Comparison of ENCODE assay signal across 14 mouse cellular contexts in genomic region chr9:21754516-21755321, GRCm38 (mm10). TPM values are rescaled to one million over a fixed set of nuclear protein-coding genes. Genes with fewer than 3 reads are reported as not detected.
A peak's percentile ranks its signal among the peaks of the same experiment; 100 is the strongest.
DNase-seq lines count a peak whose midpoint lies in the region; ATAC-seq and TF ChIP-seq lines count a peak whose summit lies in the region.
"Had no signal": no experiment of that assay in that cellular context is flagged by ENCODE, and none has a peak within 500 bp of the region (broad histone marks: within the 10 kb centered on the region; RNA-seq: fewer than 3 reads in every experiment).

No protein-coding gene starts in this region.

- H3K9me3 ChIP-seq in lung, embryonic 14.5 days (ENCODE audit: low read depth, low read length) = no peaks in the 10 kb centered on the region
- no peaks in the 10 kb centered on the region for H3K9me3 ChIP-seq in intestine, embryonic 15.5 days
- no peaks in the 10 kb centered on the region for H3K9me3 ChIP-seq in limb, embryonic 15.5 days
- H3K9me3 ChIP-seq in forebrain, embryonic 14.5 days (replicated peaks; ENCODE audit: control insufficient read depth, low read length) = no peaks in the 10 kb centered on the region
- H3K9me3 ChIP-seq: G1E; midbrain, embryonic 12.5 days had no signal

- H3K4me2 ChIP-seq in lung, embryonic 14.5 days = no peak overlapping the region
- no peak overlapping the region for H3K4me2 ChIP-seq in intestine, embryonic 15.5 days (replicated peaks)
- H3K4me2 ChIP-seq in limb, embryonic 15.5 days = no peak overlapping the region
- H3K4me2 ChIP-seq in forebrain, embryonic 14.5 days (ENCODE audit: low read length) = no peak overlapping the region
- H3K4me2 ChIP-seq: midbrain, embryonic 12.5 days had no signal

- 58% methylated on average over 13 of the region's 13 CpGs for WGBS in lung, embryonic 14.5 days
- WGBS in intestine, embryonic 15.5 days = 79% methylated on average over 13 of the region's 13 CpGs
- WGBS in limb, embryonic 15.5 days = 68% methylated on average over 13 of the region's 13 CpGs
- 84% methylated on average over 13 of the region's 13 CpGs for WGBS in forebrain, embryonic 14.5 days

- H3K4me1 ChIP-seq in lung, embryonic 14.5 days (ENCODE audit: insufficient read depth) = peaks cover 20% of the 10 kb centered on the region
- H3K4me1 ChIP-seq in intestine, embryonic 15.5 days (replicated peaks) = peaks cover 33% of the 10 kb centered on the region
- peaks cover 47% of the 10 kb centered on the region for H3K4me1 ChIP-seq in limb, embryonic 15.5 days
- H3K4me1 ChIP-seq in forebrain, embryonic 14.5 days (ENCODE audit: control insufficient read depth, insufficient read depth, low read length) = peaks cover 6% of the 10 kb centered on the region; the same call in 1 of the 2 replicates

- H3K36me3 ChIP-seq in lung, embryonic 14.5 days (ENCODE audit: insufficient read depth) = peaks cover 43% of the 10 kb centered on the region
- H3K36me3 ChIP-seq in intestine, embryonic 15.5 days = peaks cover 10% of the 10 kb centered on the region; the same call in 1 of the 2 replicates
- H3K36me3 ChIP-seq in limb, embryonic 15.5 days = peaks cover 24% of the 10 kb centered on the region
- H3K36me3 ChIP-seq in forebrain, embryonic 14.5 days (ENCODE audit: control insufficient read depth, insufficient read depth, low read length) = peaks cover 15% of the 10 kb centered on the region; the same call in 1 of the 2 replicates

- H3K27me3 ChIP-seq in lung, embryonic 14.5 days (ENCODE audit: insufficient read depth, low read length) = no peaks in the 10 kb centered on the region
- no peaks in the 10 kb centered on the region for H3K27me3 ChIP-seq in intestine, embryonic 15.5 days (replicated peaks)
- H3K27me3 ChIP-seq in limb, embryonic 15.5 days = no peaks in the 10 kb centered on the region
- no peaks in the 10 kb centered on the region for H3K27me3 ChIP-seq in forebrain, embryonic 14.5 days (replicated peaks; ENCODE audit: control insufficient read depth, insufficient read depth, low read length)
- H3K27me3 ChIP-seq: midbrain, embryonic 12.5 days had no signal

- H3K27ac ChIP-seq in lung, embryonic 14.5 days (ENCODE audit: low read depth) = peak overlapping the region; percentile 66; the same call in 1 of the 2 replicates
- 0 out of 2 replicates have a peak overlapping the region, but pooled peaks have one; percentile 55 for H3K27ac ChIP-seq in intestine, embryonic 15.5 days
- peak overlapping the region; percentile 61 for H3K27ac ChIP-seq in limb, embryonic 15.5 days
- no peak overlapping the region for H3K27ac ChIP-seq in forebrain, embryonic 14.5 days (ENCODE audit: low read depth, low read length)
- H3K27ac ChIP-seq: layer of hippocampus, adult 2 months; liver, embryonic 14.5 days; midbrain, embryonic 12.5 days had no signal

- TF ChIP-seq CTCF in lung, embryonic 14.5 days (IDR thresholded peaks at IDR 0.05; ENCODE audit: low read depth) = no peak

- H3K9ac ChIP-seq in lung, embryonic 14.5 days = no peak overlapping the region
- H3K9ac ChIP-seq in intestine, embryonic 15.5 days = no peak overlapping the region
- no peak overlapping the region for H3K9ac ChIP-seq in limb, embryonic 15.5 days
- no peak overlapping the region for H3K9ac ChIP-seq in forebrain, embryonic 14.5 days (ENCODE audit: low read length)
- H3K9ac ChIP-seq: liver, embryonic 14.5 days; midbrain, embryonic 12.5 days had no signal

- peak; percentile 28 to 60 for DNase-seq in adrenal gland, adult (ENCODE audit: inconsistent age in 2 of 2, low spot score in 1 of 2)
- no peak for DNase-seq in adrenal gland, postnatal 25 days
- DNase-seq in lung, embryonic 14.5 days = peak; percentile 45
- DNase-seq in lung, adult 18-20 months = no peak
- no peak for DNase-seq in right cerebral cortex, postnatal 4 days
- no peak for DNase-seq in forebrain, embryonic 14.5 days (ENCODE audit: low spot score)
- DNase-seq: spleen, adult 18-20 months had no signal

- ATAC-seq in lung, embryonic 14.5 days (ENCODE audit: insufficient read depth) = peak; percentile 6; the same call in 1 of the 2 replicates
- no peak for ATAC-seq in intestine, embryonic 15.5 days
- no peak for ATAC-seq in limb, embryonic 15.5 days (ENCODE audit: insufficient number of reproducible peaks, low FRiP score, low TSS enrichment, low read depth)
- no peak for ATAC-seq in forebrain, embryonic 14.5 days

- H3K4me3 ChIP-seq in lung, embryonic 14.5 days (ENCODE audit: low read depth, low read length) = no peak overlapping the region
- no peak overlapping the region for H3K4me3 ChIP-seq in intestine, embryonic 15.5 days (replicated peaks)
- H3K4me3 ChIP-seq in limb, embryonic 15.5 days = no peak overlapping the region
- no peak overlapping the region for H3K4me3 ChIP-seq in forebrain, embryonic 14.5 days (ENCODE audit: low read depth, low read length)
- H3K4me3 ChIP-seq: erythroblast, embryonic 14.5 days; layer of hippocampus, adult 2 months; midbrain, embryonic 12.5 days had no signal

RNA-seq across cellular contexts. Expression of gene Spc24, which starts 5.4 kb away (rescaled TPM):
- total RNA-seq in adrenal gland, postnatal 25 days (2021) = 4.7 and 5.6 TPM in 2 replicates
- 159 and 173 TPM in 2 replicates for polyA plus RNA-seq in lung, embryonic 14.5 days (2014; fragmentation: Nextera tagmentation; extraction: Ambion mirVana)
- polyA plus RNA-seq in intestine, embryonic 15.5 days (2015; fragmentation: Nextera tagmentation; extraction: Ambion mirVana) = 94.2 and 107 TPM in 2 replicates
- 84.3 and 89.8 TPM in 2 replicates for polyA plus RNA-seq in limb, embryonic 15.5 days (2015; fragmentation: Nextera tagmentation; extraction: Ambion mirVana)
- polyA plus RNA-seq in forebrain, embryonic 14.5 days (2014; fragmentation: Nextera tagmentation; extraction: Ambion mirVana) = 53.7 and 64.3 TPM in 2 replicates

RNA-seq across cellular contexts. Expression of gene Ldlr, which starts 31.4 kb away (rescaled TPM):
- total RNA-seq in adrenal gland, postnatal 25 days (2021) = 126 and 145 TPM in 2 replicates
- 24.2 and 24.4 TPM in 2 replicates for polyA plus RNA-seq in lung, embryonic 14.5 days (2014; fragmentation: Nextera tagmentation; extraction: Ambion mirVana)
- 76.7 and 81.2 TPM in 2 replicates for polyA plus RNA-seq in intestine, embryonic 15.5 days (2015; fragmentation: Nextera tagmentation; extraction: Ambion mirVana)
- 41.4 and 42.8 TPM in 2 replicates for polyA plus RNA-seq in limb, embryonic 15.5 days (2015; fragmentation: Nextera tagmentation; extraction: Ambion mirVana)
- polyA plus RNA-seq in forebrain, embryonic 14.5 days (2014; fragmentation: Nextera tagmentation; extraction: Ambion mirVana) = 5.2 and 6.8 TPM in 2 replicates

RNA-seq across cellular contexts. Expression of gene Kank2, which starts 43.8 kb away (rescaled TPM):
- total RNA-seq in adrenal gland, postnatal 25 days (2021) = 37.3 and 46.2 TPM in 2 replicates
- polyA plus RNA-seq in lung, embryonic 14.5 days (2014; fragmentation: Nextera tagmentation; extraction: Ambion mirVana) = 16.4 TPM in 2 replicates
- 16.3 and 16.7 TPM in 2 replicates for polyA plus RNA-seq in intestine, embryonic 15.5 days (2015; fragmentation: Nextera tagmentation; extraction: Ambion mirVana)
- polyA plus RNA-seq in limb, embryonic 15.5 days (2015; fragmentation: Nextera tagmentation; extraction: Ambion mirVana) = 20.9 and 22.7 TPM in 2 replicates
- 0.99 and 1.3 TPM in 2 replicates for polyA plus RNA-seq in forebrain, embryonic 14.5 days (2014; fragmentation: Nextera tagmentation; extraction: Ambion mirVana)
- polyA plus RNA-seq: G1E had no signal

Comparison
In these comparisons a context has a peak if more than half of its experiments do, and no peak if none do; other contexts are left out.
1. DNase-seq: peak in adrenal gland, adult (2 of 2) and lung, embryonic 14.5 days (single experiment); none in adrenal gland, postnatal 25 days (single experiment), lung, adult 18-20 months (0 of 2), right cerebral cortex, postnatal 4 days (single experiment) and forebrain, embryonic 14.5 days (single experiment).